Mouse (Mus musculus): ENCODE data around the gene Cdk6. TPM values are rescaled to one million over a fixed set of nuclear protein-coding genes. Genes with fewer than 3 reads are reported as not detected.

The Cdk6 gene
- polyA plus RNA-seq, 1 experiment from 2014 or later: 21.6 TPM

DNA sequence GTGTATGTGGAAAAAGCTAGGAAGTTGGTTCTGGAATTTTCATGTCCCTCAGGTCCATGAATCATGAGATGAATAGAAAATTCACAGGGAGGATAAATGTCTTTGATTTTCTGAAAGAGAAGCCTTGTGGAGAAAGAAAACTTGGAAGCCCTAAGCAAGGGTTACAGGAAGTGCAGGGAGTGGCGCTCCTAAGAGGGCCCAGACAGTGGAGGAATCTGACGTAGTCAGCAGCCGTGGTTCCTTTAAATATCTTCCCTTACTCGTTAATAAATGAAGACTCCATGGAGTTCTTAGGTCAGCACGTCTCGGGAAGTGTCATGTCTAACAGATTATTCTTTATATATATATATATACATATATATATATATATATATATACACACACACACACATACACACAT is 28.0 kb downstream of the Cdk6 start:
- Histone ChIP-seq H3K36me3 (no peaks in the 10 kb centered on the region), H3K4me1 (no peaks in the 10 kb centered on the region), H3K9me3 (replicated peaks) (no peaks in the 10 kb centered on the region), H3K27ac (replicated peaks) (no peak overlapping the region), H3K27me3 (ENCODE audit: low read depth, poor library complexity, severe bottlenecking) (no peaks in the 10 kb centered on the region), H3K4me3 (no peak overlapping the region)
- DNase-seq (ENCODE audit: low spot score): no peak
- 76% methylated on average over 6 of the region's 6 CpGs for WGBS

DNA sequence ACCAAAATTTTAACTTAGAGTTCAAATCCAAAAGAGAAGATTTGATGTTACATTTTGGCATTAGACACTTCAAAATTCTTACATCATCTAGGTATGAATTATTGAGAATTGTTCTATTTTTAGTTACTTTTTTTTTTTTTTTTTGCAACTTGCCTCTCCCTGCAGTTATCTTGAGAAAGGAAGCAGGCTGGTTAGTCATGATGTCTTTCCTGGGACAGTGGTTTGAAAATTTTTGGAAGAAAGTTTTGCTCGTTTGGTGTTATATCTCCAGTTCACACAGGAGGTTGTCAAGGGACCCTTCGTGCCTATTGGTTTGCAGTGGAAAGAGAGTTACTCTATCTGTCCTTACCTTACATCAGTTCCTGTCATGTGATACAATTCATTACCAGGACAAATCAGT is 29.9 kb downstream of the Cdk6 start:
- WGBS: 93% methylated on average over 2 of the region's 2 CpGs
- H3K4me1 ChIP-seq: no peaks in the 10 kb centered on the region
- H3K4me3 ChIP-seq: no peak overlapping the region
- no peak for DNase-seq (ENCODE audit: low spot score)
- no peak overlapping the region for H3K27ac ChIP-seq (replicated peaks)
- no peaks in the 10 kb centered on the region for H3K36me3 ChIP-seq
- H3K27me3 ChIP-seq (ENCODE audit: low read depth, poor library complexity, severe bottlenecking): no peaks in the 10 kb centered on the region
- H3K9me3 ChIP-seq (replicated peaks): no peaks in the 10 kb centered on the region

- WGBS: 94% methylated on average over 10 of the region's 10 CpGs
- no peak overlapping the region for H3K4me3 ChIP-seq
- no peaks in the 10 kb centered on the region for H3K9me3 ChIP-seq (replicated peaks)
- H3K36me3 ChIP-seq: no peaks in the 10 kb centered on the region
- H3K27me3 ChIP-seq (ENCODE audit: low read depth, poor library complexity, severe bottlenecking): no peaks in the 10 kb centered on the region
- H3K27ac ChIP-seq (replicated peaks): no peak overlapping the region
- no peak for DNase-seq (ENCODE audit: low spot score)
- H3K4me1 ChIP-seq: no peaks in the 10 kb centered on the region
These were observed 31.9 kb downstream of the Cdk6 start for GRCm38 (mm10) chr5:3373170-3373569.

DNA sequence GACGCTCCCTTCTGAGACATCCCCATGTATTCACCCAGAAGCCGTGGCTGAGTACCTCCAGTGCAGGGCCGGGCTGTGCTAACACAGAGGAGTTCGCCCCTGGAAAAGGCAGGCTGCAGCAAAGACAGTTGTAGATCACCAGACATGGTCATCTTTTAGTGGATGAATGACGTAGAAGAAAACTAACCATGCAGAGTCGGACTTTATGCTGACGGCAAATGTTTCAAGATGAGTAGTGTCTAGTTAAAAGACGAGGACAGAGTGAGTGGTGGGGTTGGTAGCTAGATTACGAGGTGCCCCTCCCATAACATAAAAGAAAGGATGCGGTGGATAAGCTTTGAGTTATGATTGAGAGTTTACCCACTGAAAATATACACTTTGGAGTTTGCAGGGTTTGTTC is 33.5 kb downstream of the Cdk6 start:
- H3K36me3 ChIP-seq: no peaks in the 10 kb centered on the region
- WGBS: 94% methylated on average over 10 of the region's 10 CpGs
- no peak for DNase-seq (ENCODE audit: low spot score)

GRCm38 (mm10) chr5:3376167-3376566 is 34.9 kb downstream of the Cdk6 start:
- H3K9me3 ChIP-seq (replicated peaks): no peaks in the 10 kb centered on the region
- no peaks in the 10 kb centered on the region for H3K4me1 ChIP-seq
- H3K4me3 ChIP-seq: no peak overlapping the region
- no peaks in the 10 kb centered on the region for H3K27me3 ChIP-seq (ENCODE audit: low read depth, poor library complexity, severe bottlenecking)
- H3K27ac ChIP-seq (replicated peaks): no peak overlapping the region
- 86% methylated on average over 2 of the region's 2 CpGs for WGBS
- no peaks in the 10 kb centered on the region for H3K36me3 ChIP-seq
- no peak for DNase-seq (ENCODE audit: low spot score)

More for the DNA sequence above, 33.5 kb downstream of the Cdk6 start:
- Histone ChIP-seq H3K27me3 (ENCODE audit: low read depth, poor library complexity, severe bottlenecking) (no peaks in the 10 kb centered on the region), H3K4me1 (no peaks in the 10 kb centered on the region), H3K27ac (replicated peaks) (no peak overlapping the region), H3K4me3 (no peak overlapping the region), H3K9me3 (replicated peaks) (no peaks in the 10 kb centered on the region)

GRCm38 (mm10) chr5:3379252-3379651 is 38.0 kb downstream of the Cdk6 start:
- WGBS: 83% methylated on average over 4 of the region's 4 CpGs
- no peaks in the 10 kb centered on the region for H3K9me3 ChIP-seq (replicated peaks)
- DNase-seq (ENCODE audit: low spot score): no peak

GRCm38 (mm10) chr5:3380692-3381233 is 39.5 kb downstream of the Cdk6 start:
- Histone ChIP-seq H3K4me1 (peaks cover under 1% of the 10 kb centered on the region; the same call in 1 of the 2 replicates), H3K9me3 (replicated peaks) (no peaks in the 10 kb centered on the region), H3K27ac (replicated peaks) (no peak overlapping the region), H3K27me3 (ENCODE audit: low read depth, poor library complexity, severe bottlenecking) (no peaks in the 10 kb centered on the region), H3K4me3 (no peak overlapping the region), H3K36me3 (no peaks in the 10 kb centered on the region)
- WGBS: 91% methylated on average over 9 of the region's 9 CpGs
- DNase-seq (ENCODE audit: low spot score): no peak

More at GRCm38 (mm10) chr5:3379252-3379651, 38.0 kb downstream of the Cdk6 start:
- Histone ChIP-seq H3K4me1 (no peaks in the 10 kb centered on the region), H3K27me3 (ENCODE audit: low read depth, poor library complexity, severe bottlenecking) (no peaks in the 10 kb centered on the region), H3K36me3 (no peaks in the 10 kb centered on the region), H3K27ac (replicated peaks) (no peak overlapping the region), H3K4me3 (no peak overlapping the region)

GRCm38 (mm10) chr5:3381795-3382194 is 40.5 kb downstream of the Cdk6 start:
- Histone ChIP-seq H3K36me3 (no peaks in the 10 kb centered on the region), H3K4me1 (peaks cover 11% of the 10 kb centered on the region), H3K9me3 (replicated peaks) (no peaks in the 10 kb centered on the region), H3K4me3 (no peak overlapping the region), H3K27ac (replicated peaks) (no peak overlapping the region), H3K27me3 (ENCODE audit: low read depth, poor library complexity, severe bottlenecking) (no peaks in the 10 kb centered on the region)
- 89% methylated on average over 8 of the region's 8 CpGs for WGBS
- no peak for DNase-seq (ENCODE audit: low spot score)

- no peaks in the 10 kb centered on the region for H3K36me3 ChIP-seq
- H3K9me3 ChIP-seq (replicated peaks): no peaks in the 10 kb centered on the region
- no peak for DNase-seq (ENCODE audit: low spot score)
- no peak overlapping the region for H3K4me3 ChIP-seq
- H3K4me1 ChIP-seq: peaks cover 15% of the 10 kb centered on the region
- no peaks in the 10 kb centered on the region for H3K27me3 ChIP-seq (ENCODE audit: low read depth, poor library complexity, severe bottlenecking)
- WGBS: 88% methylated on average over 13 of the region's 13 CpGs
- no peak overlapping the region for H3K27ac ChIP-seq (replicated peaks)
These were observed 41.2 kb downstream of the Cdk6 start for GRCm38 (mm10) chr5:3382343-3383040.

DNA sequence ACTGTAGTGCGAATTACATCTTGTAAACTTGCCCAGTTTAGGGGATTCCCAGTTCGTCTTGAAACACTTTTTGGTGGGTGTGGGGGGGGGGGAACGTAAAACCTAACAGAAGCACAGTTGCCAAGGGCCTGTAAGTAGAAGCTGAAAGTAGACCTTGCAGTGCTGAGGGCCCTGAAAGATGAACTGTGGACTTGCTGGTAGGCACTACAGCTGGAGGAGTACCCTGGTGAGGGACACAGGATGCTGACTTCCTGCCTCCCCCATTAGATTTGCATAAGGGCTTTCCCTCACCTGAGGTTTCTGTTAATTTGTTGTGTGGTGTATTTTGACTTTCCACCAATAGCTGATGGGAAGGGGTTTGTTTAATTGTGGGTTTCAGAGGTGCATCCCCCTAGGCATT is 42.3 kb downstream of the Cdk6 start:
- H3K9me3 ChIP-seq (replicated peaks): no peaks in the 10 kb centered on the region
- 82% methylated on average over 3 of the region's 3 CpGs for WGBS
- no peak overlapping the region for H3K4me3 ChIP-seq
- H3K27me3 ChIP-seq (ENCODE audit: low read depth, poor library complexity, severe bottlenecking): no peaks in the 10 kb centered on the region
- no peaks in the 10 kb centered on the region for H3K36me3 ChIP-seq
- peaks cover 15% of the 10 kb centered on the region for H3K4me1 ChIP-seq
- H3K27ac ChIP-seq (replicated peaks): no peak overlapping the region
- no peak for DNase-seq (ENCODE audit: low spot score)

DNA sequence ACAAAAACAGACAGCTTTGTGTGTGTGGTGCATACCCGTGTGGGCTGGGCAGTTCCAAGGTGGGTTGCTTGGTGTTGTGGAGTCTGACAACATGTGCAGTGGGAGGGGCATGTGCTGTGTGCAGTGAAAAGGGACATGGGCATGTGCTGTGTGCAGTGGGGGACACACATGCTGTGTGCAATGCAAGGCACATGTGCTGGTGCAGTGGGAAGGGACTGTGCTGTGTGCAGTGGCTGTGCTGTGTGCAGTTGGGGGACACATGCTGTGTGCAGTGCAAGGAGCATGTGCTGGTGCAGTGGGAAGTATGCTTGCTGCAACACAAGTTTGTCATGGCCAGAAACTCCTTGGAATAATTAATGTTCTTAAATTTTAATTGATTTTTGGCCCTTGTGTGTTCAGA is 43.8 kb downstream of the Cdk6 start:
- Histone ChIP-seq H3K9me3 (replicated peaks) (no peaks in the 10 kb centered on the region), H3K4me1 (peaks cover 15% of the 10 kb centered on the region), H3K36me3 (no peaks in the 10 kb centered on the region), H3K27ac (replicated peaks) (no peak overlapping the region), H3K27me3 (ENCODE audit: low read depth, poor library complexity, severe bottlenecking) (no peaks in the 10 kb centered on the region), H3K4me3 (no peak overlapping the region)
- no peak for DNase-seq (ENCODE audit: low spot score)
- WGBS: 76% methylated on average over 1 of the region's 1 CpGs

GRCm38 (mm10) chr5:3386021-3386730 is 44.9 kb downstream of the Cdk6 start:
- Histone ChIP-seq H3K36me3 (no peaks in the 10 kb centered on the region), H3K27ac (replicated peaks) (no peak overlapping the region), H3K4me3 (no peak overlapping the region), H3K9me3 (replicated peaks) (no peaks in the 10 kb centered on the region), H3K4me1 (peaks cover 15% of the 10 kb centered on the region), H3K27me3 (ENCODE audit: low read depth, poor library complexity, severe bottlenecking) (no peaks in the 10 kb centered on the region)
- WGBS: 80% methylated on average over 7 of the region's 7 CpGs
- DNase-seq (ENCODE audit: low spot score): no peak

DNA sequence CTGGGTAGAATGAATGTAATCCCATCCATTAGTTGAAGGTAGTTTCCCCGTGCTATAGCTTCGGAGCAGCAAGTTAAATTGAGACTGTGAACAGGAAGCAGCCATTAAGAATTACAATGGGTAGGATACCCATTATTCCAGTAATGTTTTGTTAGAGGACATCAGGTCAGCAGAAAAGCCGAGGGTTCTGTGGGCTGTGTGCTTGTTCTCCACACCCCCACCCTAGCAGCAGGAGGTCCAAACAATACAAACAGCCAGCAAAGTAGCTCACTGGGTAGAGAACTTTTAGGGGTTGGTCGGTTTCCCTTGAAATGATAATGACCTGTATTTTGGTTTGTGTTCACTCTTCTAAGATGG is 45.4 kb downstream of the Cdk6 start:
- Histone ChIP-seq H3K27ac (replicated peaks) (no peak overlapping the region), H3K27me3 (ENCODE audit: low read depth, poor library complexity, severe bottlenecking) (no peaks in the 10 kb centered on the region), H3K4me3 (no peak overlapping the region), H3K9me3 (replicated peaks) (no peaks in the 10 kb centered on the region), H3K36me3 (no peaks in the 10 kb centered on the region), H3K4me1 (peaks cover 15% of the 10 kb centered on the region)
- WGBS: 11% methylated on average over 4 of the region's 4 CpGs
- DNase-seq (ENCODE audit: low spot score): no peak

Measured in midbrain, embryonic 10.5 days (tissue).